Mouse (Mus musculus): ENCODE data around the gene Gm5788. TPM values are rescaled to one million over a fixed set of nuclear protein-coding genes. Genes with fewer than 3 reads are reported as not detected.
"Not testable (repeated sequence)": the region's sequence is repeated elsewhere in the genome, so short reads cannot be mapped to it uniquely, and the experiment has no call there.

Gm5788 gene
- polyA plus RNA-seq, 1 experiment: not detected

GRCm38 (mm10) chr12:87474756-87475155 is 19.8 kb upstream of the Gm5788 start:
- Histone ChIP-seq H3K4me1 (ENCODE audit: control insufficient read depth, insufficient read depth, insufficient read length, low read length) (peaks cover 8% of the 10 kb centered on the region; the same call in 1 of the 2 replicates), H3K27me3 (ENCODE audit: control insufficient read depth, insufficient read depth, low read length) (no peaks in the 10 kb centered on the region), H3K36me3 (ENCODE audit: control insufficient read depth, insufficient read depth, low read length) (no peaks in the 10 kb centered on the region), H3K4me3 (ENCODE audit: low read depth, low read length) (no peak overlapping the region), H3K27ac (ENCODE audit: insufficient read depth, low read depth, low read length) (no peak overlapping the region)
- TF ChIP-seq CTCF (IDR thresholded peaks at IDR 0.05; ENCODE audit: extremely low read depth, insufficient read length, insufficient replicate concordance, low read depth, low read length): no peak
- no peak for TF ChIP-seq POLR2A (IDR thresholded peaks at IDR 0.05; ENCODE audit: low read depth, low read length)
- 80% methylated on average over 3 of the region's 3 CpGs for WGBS

GRCm38 (mm10) chr12:87482482-87482881 is 12.0 kb upstream of the Gm5788 start:
- WGBS: 79% methylated on average over 5 of the region's 5 CpGs
- H3K36me3 ChIP-seq (ENCODE audit: control insufficient read depth, insufficient read depth, low read length); H3K4me1 ChIP-seq (ENCODE audit: control insufficient read depth, insufficient read depth, insufficient read length, low read length); H3K27me3 ChIP-seq (ENCODE audit: control insufficient read depth, insufficient read depth, low read length); H3K27ac ChIP-seq (ENCODE audit: insufficient read depth, low read depth, low read length); H3K4me3 ChIP-seq (ENCODE audit: low read depth, low read length): not testable (repeated sequence)

- not testable (repeated sequence) for H3K27ac ChIP-seq (ENCODE audit: insufficient read depth, low read depth, low read length); H3K36me3 ChIP-seq (ENCODE audit: control insufficient read depth, insufficient read depth, low read length); H3K4me1 ChIP-seq (ENCODE audit: control insufficient read depth, insufficient read depth, insufficient read length, low read length); H3K27me3 ChIP-seq (ENCODE audit: control insufficient read depth, insufficient read depth, low read length); H3K4me3 ChIP-seq (ENCODE audit: low read depth, low read length)
- 38% methylated on average over 2 of the region's 2 CpGs for WGBS
Measured at GRCm38 (mm10) chr12:87488683-87489082, 5.8 kb upstream of the Gm5788 start.

GRCm38 (mm10) chr12:87514016-87514415 is 19.5 kb downstream of the Gm5788 start, which contains the start of gene Gm8300:
Gene Gm8300, plus strand, starts transcription at chr12:87514316.
- not testable (repeated sequence) for H3K27ac ChIP-seq (ENCODE audit: insufficient read depth, low read depth, low read length); H3K36me3 ChIP-seq (ENCODE audit: control insufficient read depth, insufficient read depth, low read length); H3K27me3 ChIP-seq (ENCODE audit: control insufficient read depth, insufficient read depth, low read length); H3K4me3 ChIP-seq (ENCODE audit: low read depth, low read length); H3K4me1 ChIP-seq (ENCODE audit: control insufficient read depth, insufficient read depth, insufficient read length, low read length)
- WGBS: 78% methylated on average over 4 of the region's 4 CpGs

- not testable (repeated sequence) for H3K4me3 ChIP-seq (ENCODE audit: low read depth, low read length); H3K27me3 ChIP-seq (ENCODE audit: control insufficient read depth, insufficient read depth, low read length); H3K36me3 ChIP-seq (ENCODE audit: control insufficient read depth, insufficient read depth, low read length); H3K27ac ChIP-seq (ENCODE audit: insufficient read depth, low read depth, low read length); H3K4me1 ChIP-seq (ENCODE audit: control insufficient read depth, insufficient read depth, insufficient read length, low read length)
- WGBS: 49% methylated on average over 3 of the region's 3 CpGs
Measured at GRCm38 (mm10) chr12:87519616-87520015, 25.1 kb downstream of the Gm5788 start.

- no peaks in the 10 kb centered on the region for H3K27me3 ChIP-seq (ENCODE audit: control insufficient read depth, insufficient read depth, low read length)
- H3K4me3 ChIP-seq (ENCODE audit: low read depth, low read length): no peak overlapping the region
- H3K4me1 ChIP-seq (ENCODE audit: control insufficient read depth, insufficient read depth, insufficient read length, low read length): no peaks in the 10 kb centered on the region
- H3K27ac ChIP-seq (ENCODE audit: insufficient read depth, low read depth, low read length): no peak overlapping the region
- no peak for TF ChIP-seq POLR2A (IDR thresholded peaks at IDR 0.05; ENCODE audit: low read depth, low read length)
- TF ChIP-seq CTCF (IDR thresholded peaks at IDR 0.05; ENCODE audit: extremely low read depth, insufficient read length, insufficient replicate concordance, low read depth, low read length): no peak
- H3K36me3 ChIP-seq (ENCODE audit: control insufficient read depth, insufficient read depth, low read length): no peaks in the 10 kb centered on the region
- WGBS: 76% methylated on average over 3 of the region's 3 CpGs
Measured at GRCm38 (mm10) chr12:87543927-87544326, 49.4 kb downstream of the Gm5788 start.

Other genes starting within 250 kb of the Gm5788 start
- 15.7 and 27.1 TPM in 2 replicates for gene Vipas39, start 228.5 kb upstream of the Gm5788 start, polyA plus RNA-seq (2012; rRNA removed)
- gene Ahsa1, start 228.2 kb upstream of the Gm5788 start, polyA plus RNA-seq (2012; rRNA removed): 14.6 and 27.3 TPM in 2 replicates
- gene Ism2, start 195.0 kb upstream of the Gm5788 start, polyA plus RNA-seq (2012; rRNA removed): 0.15 and 0.25 TPM in 2 replicates
- 10.7 and 13.5 TPM in 2 replicates for gene Sptlc2, start 106.4 kb upstream of the Gm5788 start, polyA plus RNA-seq (2012; rRNA removed)
- gene Slirp, start 50.8 kb upstream of the Gm5788 start, polyA plus RNA-seq (2012; rRNA removed): 2.9 and 4.1 TPM in 2 replicates
- 5.7 and 6.0 TPM in 2 replicates for gene Alkbh1, start 50.7 kb upstream of the Gm5788 start, polyA plus RNA-seq (2012; rRNA removed)
- gene Snw1, start 22.4 kb upstream of the Gm5788 start, polyA plus RNA-seq (2012; rRNA removed): 0.99 and 2.7 TPM in 2 replicates
- not detected in 2 replicates for gene Gm8300, start 19.6 kb downstream of the Gm5788 start, polyA plus RNA-seq (2012; rRNA removed)
- gene Oog1, start 108.0 kb downstream of the Gm5788 start, polyA plus RNA-seq (2012; rRNA removed): not detected in 2 replicates
- not detected in 2 replicates for gene Gm4027, start 124.1 kb downstream of the Gm5788 start, polyA plus RNA-seq (2012; rRNA removed)
- gene Gm16381, start 149.9 kb downstream of the Gm5788 start, polyA plus RNA-seq (2012; rRNA removed): not detected in 2 replicates

All from small intestine, adult 2 months (tissue).